Mouse (Mus musculus): Measurements from ENCODE around the gene Ccdc190.

DNA sequence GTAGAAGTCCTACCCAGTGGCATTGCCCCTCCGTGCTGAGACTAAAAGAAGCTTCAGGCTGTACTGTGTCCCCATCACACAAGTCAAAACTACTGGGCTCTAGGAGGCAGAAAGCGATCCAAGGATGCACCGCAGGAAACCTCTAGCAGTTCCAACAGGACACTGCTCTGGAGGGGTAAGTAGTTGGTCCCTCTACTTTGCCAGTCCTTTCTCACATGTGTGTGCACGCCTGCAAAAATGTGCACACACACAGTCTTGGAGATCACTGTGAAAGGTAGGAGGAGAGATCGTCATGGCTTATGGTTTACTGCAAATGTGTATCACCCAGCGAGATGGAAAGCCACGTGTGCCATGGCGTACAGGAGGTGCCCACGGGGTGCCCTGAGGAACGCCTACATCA is 24.2 kb downstream of the Ccdc190 start:
- TF ChIP-seq CTCF (IDR thresholded peaks at IDR 0.05; ENCODE audit: control insufficient read depth, insufficient read depth, insufficient replicate concordance, low read depth, low read length) = no peak
- TF ChIP-seq POLR2A (IDR thresholded peaks at IDR 0.05; ENCODE audit: control insufficient read depth, low read depth, low read length) = no peak

Measured in testis, adult 2 months (tissue).